Mouse (Mus musculus) forebrain, embryonic 14.5 days (tissue): ENCODE measurements around the gene Asb15. TPM values are rescaled to one million over a fixed set of nuclear protein-coding genes. Genes with fewer than 3 reads are reported as not detected.

ENCODE experiments used
- ATAC-seq: fragments of 200-750 bp; cut with Nextera tagmentation; 2 replicates; pipeline ENCODE4 v1.8.0; 2017; ENCODE audit warnings: mild to moderate bottlenecking, moderate library complexity
- DNase-seq: peaks from one replicate; pipeline ENCODE4 v3.0.0-alpha.2; 2015; ENCODE audit warnings: low spot score
- H3K27ac ChIP-seq: fragments of 300-500 bp; sonication (generic); 2 replicates; pipeline ENCODE4 v1.5.1; 2014; ENCODE audit warnings: low read depth, mild to moderate bottlenecking, control low read depth, low read length, moderate library complexity
- H3K27me3 ChIP-seq: fragments of 300-500 bp; sonication (generic); replicated peaks from 2 replicates; pipeline ENCODE4 v1.6.1; 2014; ENCODE audit warnings: low read length, control low read depth, mixed read lengths; ENCODE audit not compliant: control insufficient read depth, insufficient read depth
- H3K36me3 ChIP-seq: fragments of 300-500 bp; sonication (generic); 2 replicates; pipeline ENCODE4 v1.6.1; 2014; ENCODE audit warnings: low read length, control low read depth; ENCODE audit not compliant: control insufficient read depth, insufficient read depth
- H3K4me1 ChIP-seq: fragments of 300-500 bp; sonication (generic); 2 replicates; pipeline ENCODE4 v1.6.1; 2014; ENCODE audit warnings: antibody characterized with exemption, low read length, control low read depth; ENCODE audit not compliant: control insufficient read depth, insufficient read depth
- H3K4me2 ChIP-seq: fragments of 300-500 bp; sonication (generic); 2 replicates; pipeline ENCODE4 v1.6.1; 2014; ENCODE audit warnings: mild to moderate bottlenecking, control low read depth, low read length
- H3K4me3 ChIP-seq: fragments of 300-500 bp; sonication (generic); 2 replicates; pipeline ENCODE4 v1.5.1; 2014; ENCODE audit warnings: low read depth, low read length, control low read depth
- H3K9ac ChIP-seq: fragments of 300-500 bp; sonication (generic); 2 replicates; pipeline ENCODE4 v1.6.1; 2014; ENCODE audit warnings: mild to moderate bottlenecking, low read length, control low read depth, moderate library complexity
- H3K9me3 ChIP-seq: fragments of 300-500 bp; sonication (generic); replicated peaks from 2 replicates; pipeline ENCODE4 v1.6.1; 2016; ENCODE audit warnings: low read length, control low read depth, mixed read lengths; ENCODE audit not compliant: control insufficient read depth
- WGBS: fragments of 180-500 bp; shearing (Covaris S2); extraction: QIAGEN DNeasy Blood & Tissue Kit; methylation state at CpG from one replicate; pipeline ENCODE4 v1.1.7; 2014; 5-methylcytosine and 5-hydroxymethylcytosine counted together
- polyA plus RNA-seq: library from polyadenylated mRNA; unstranded; fragments of >200 nt; fragmentation: Nextera tagmentation; extraction: Ambion mirVana; gene quantifications from 2 replicates; pipeline ENCODE4 v1.2.1, GENCODE M21; 2014

The Asb15 gene
- polyA plus RNA-seq, 1 experiment from 2014 or later, result not detected

DNA sequence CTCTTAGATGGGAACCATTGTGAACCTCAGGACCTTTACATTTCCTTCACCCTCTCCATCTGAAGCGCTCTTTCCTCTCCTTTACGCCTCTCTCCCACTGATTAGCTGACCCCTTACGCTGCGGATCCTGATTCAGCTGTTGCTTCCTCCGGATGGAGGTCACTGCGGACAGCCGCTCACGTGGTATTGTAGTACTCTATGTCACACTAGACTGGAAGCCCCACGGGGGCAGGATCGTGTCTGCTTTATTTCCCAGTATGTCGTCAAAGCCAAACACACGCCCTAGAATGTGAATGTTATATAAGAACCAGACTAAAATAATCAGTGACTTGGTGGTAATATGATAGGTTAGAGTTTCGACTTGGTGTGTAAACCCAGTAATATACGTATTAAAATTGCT, 44.5 kb downstream of the Asb15 start:
- DNase-seq (no peak), ATAC-seq (no peak)
- no peaks in the 10 kb centered on the region; the same call in 1 of the 2 replicates for H3K9me3 ChIP-seq
- H3K4me2 ChIP-seq, result no peak overlapping the region
- H3K27me3 ChIP-seq, result no peaks in the 10 kb centered on the region
- no peaks in the 10 kb centered on the region for H3K36me3 ChIP-seq
- no peaks in the 10 kb centered on the region for H3K4me1 ChIP-seq
- no peak overlapping the region for H3K27ac ChIP-seq
- WGBS, result 92% methylated on average over 14 of the region's 14 CpGs
- no peak overlapping the region for H3K9ac ChIP-seq
- no peak overlapping the region for H3K4me3 ChIP-seq

GRCm38 (mm10) chr6:24573319-24573718, 45.4 kb downstream of the Asb15 start:
- DNase-seq, result no peak
- no peak overlapping the region for H3K4me2 ChIP-seq
- H3K27me3 ChIP-seq, result no peaks in the 10 kb centered on the region
- no peaks in the 10 kb centered on the region for H3K4me1 ChIP-seq
- no peak overlapping the region for H3K9ac ChIP-seq
- H3K27ac ChIP-seq, result no peak overlapping the region
- no peaks in the 10 kb centered on the region; the same call in 1 of the 2 replicates for H3K9me3 ChIP-seq
- ATAC-seq, result no peak
- no peak overlapping the region for H3K4me3 ChIP-seq
- no peaks in the 10 kb centered on the region for H3K36me3 ChIP-seq

GRCm38 (mm10) chr6:24583456-24583855, 55.5 kb downstream of the Asb15 start:
- no peak overlapping the region for H3K27ac ChIP-seq
- no peaks in the 10 kb centered on the region for H3K9me3 ChIP-seq
- no peak for DNase-seq
- H3K4me2 ChIP-seq, result no peak overlapping the region
- no peaks in the 10 kb centered on the region for H3K4me1 ChIP-seq
- 85% methylated on average over 3 of the region's 3 CpGs for WGBS
- H3K36me3 ChIP-seq, result no peaks in the 10 kb centered on the region
- ATAC-seq, result no peak
- H3K27me3 ChIP-seq, result no peaks in the 10 kb centered on the region
- H3K9ac ChIP-seq, result no peak overlapping the region
- no peak overlapping the region for H3K4me3 ChIP-seq

- ATAC-seq (no peak), DNase-seq (no peak)
- H3K27me3 ChIP-seq, result no peaks in the 10 kb centered on the region
- no peak overlapping the region for H3K4me3 ChIP-seq
- H3K9me3 ChIP-seq, result no peaks in the 10 kb centered on the region
- H3K4me2 ChIP-seq, result no peak overlapping the region
- H3K9ac ChIP-seq, result no peak overlapping the region
- no peaks in the 10 kb centered on the region for H3K4me1 ChIP-seq
- no peaks in the 10 kb centered on the region for H3K36me3 ChIP-seq
- H3K27ac ChIP-seq, result no peak overlapping the region
- whole genome bisulfite sequencing, result 73% methylated on average over 9 of the region's 10 CpGs
These were observed 57.7 kb downstream of the Asb15 start for GRCm38 (mm10) chr6:24585431-24586310.

- Histone ChIP-seq H3K4me3 (no peak overlapping the region), H3K27me3 (no peaks in the 10 kb centered on the region), H3K9me3 (no peaks in the 10 kb centered on the region), H3K27ac (no peak overlapping the region), H3K4me1 (no peaks in the 10 kb centered on the region), H3K4me2 (no peak overlapping the region), H3K36me3 (no peaks in the 10 kb centered on the region), H3K9ac (no peak overlapping the region)
- DNase-seq (peak; percentile 11), ATAC-seq (no peak)
- WGBS, result 60% methylated on average over 3 of the region's 3 CpGs
These were observed 58.9 kb downstream of the Asb15 start for GRCm38 (mm10) chr6:24586885-24587284.

- Histone ChIP-seq H3K9me3 (no peaks in the 10 kb centered on the region), H3K27ac (no peak overlapping the region), H3K4me3 (no peak overlapping the region), H3K4me1 (no peaks in the 10 kb centered on the region), H3K27me3 (no peaks in the 10 kb centered on the region), H3K9ac (no peak overlapping the region), H3K4me2 (no peak overlapping the region), H3K36me3 (no peaks in the 10 kb centered on the region)
- ATAC-seq (no peak), DNase-seq (no peak)
- WGBS, result 79% methylated on average over 5 of the region's 5 CpGs
These were observed 62.3 kb downstream of the Asb15 start for GRCm38 (mm10) chr6:24590282-24590681.

DNA sequence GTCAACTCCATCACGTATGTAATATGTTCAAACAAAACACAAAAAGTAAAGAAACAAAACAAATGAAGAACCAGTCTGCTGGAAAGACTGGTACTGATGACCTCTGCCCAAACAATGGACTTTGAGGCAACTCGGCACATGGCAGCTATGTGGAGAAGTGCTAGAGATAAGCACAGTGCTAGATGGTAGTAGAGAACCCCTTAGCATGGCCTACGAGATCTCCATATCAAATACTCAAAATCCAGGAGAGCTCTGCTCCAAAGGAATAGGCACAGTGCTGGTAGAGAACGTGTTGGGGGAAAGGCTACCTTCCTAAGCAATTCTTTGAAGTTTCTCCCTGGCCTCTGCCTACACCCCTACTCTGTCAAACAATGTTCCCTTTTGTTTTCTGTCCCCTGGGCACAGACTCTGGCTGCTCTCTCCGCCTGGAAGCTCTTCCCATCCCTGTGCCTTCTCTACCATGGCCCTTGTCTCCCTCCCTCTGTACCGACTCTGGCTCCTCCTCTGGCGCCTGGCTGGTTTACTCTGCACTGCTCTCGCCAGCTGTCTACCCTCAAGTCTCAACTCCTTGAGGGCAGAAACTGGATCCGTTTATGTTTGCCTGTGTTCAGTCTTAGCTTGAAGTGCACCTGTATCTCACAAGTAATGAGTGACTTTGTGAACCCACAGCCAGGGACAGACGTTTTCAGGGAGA, 63.7 kb downstream of the Asb15 start:
- Histone ChIP-seq H3K36me3 (no peaks in the 10 kb centered on the region), H3K9me3 (no peaks in the 10 kb centered on the region), H3K27ac (no peak overlapping the region), H3K27me3 (no peaks in the 10 kb centered on the region), H3K4me2 (no peak overlapping the region), H3K9ac (no peak overlapping the region), H3K4me1 (no peaks in the 10 kb centered on the region), H3K4me3 (no peak overlapping the region)
- 48% methylated on average over 10 of the region's 10 CpGs for WGBS
- DNase-seq (no peak), ATAC-seq (no peak)

- Histone ChIP-seq H3K4me3 (no peak within 1 kb of the TSS), H3K27me3 (no peaks in the 10 kb centered on the region), H3K9ac (no peak within 1 kb of the TSS), H3K4me2 (no peak within 1 kb of the TSS), H3K36me3 (no peaks in the 10 kb centered on the region), H3K9me3 (no peaks in the 10 kb centered on the region), H3K4me1 (no peaks in the 10 kb centered on the region), H3K27ac (no peak within 1 kb of the TSS)
- WGBS, result 61% methylated on average over 10 of the region's 10 CpGs
- DNase-seq (no peak), ATAC-seq (no peak)
These were observed 69.6 kb downstream of the Asb15 start, which contains the start of gene Lmod2 for GRCm38 (mm10) chr6:24597500-24597899. Lmod2 (plus strand) TSS chr6:24597762.

DNA sequence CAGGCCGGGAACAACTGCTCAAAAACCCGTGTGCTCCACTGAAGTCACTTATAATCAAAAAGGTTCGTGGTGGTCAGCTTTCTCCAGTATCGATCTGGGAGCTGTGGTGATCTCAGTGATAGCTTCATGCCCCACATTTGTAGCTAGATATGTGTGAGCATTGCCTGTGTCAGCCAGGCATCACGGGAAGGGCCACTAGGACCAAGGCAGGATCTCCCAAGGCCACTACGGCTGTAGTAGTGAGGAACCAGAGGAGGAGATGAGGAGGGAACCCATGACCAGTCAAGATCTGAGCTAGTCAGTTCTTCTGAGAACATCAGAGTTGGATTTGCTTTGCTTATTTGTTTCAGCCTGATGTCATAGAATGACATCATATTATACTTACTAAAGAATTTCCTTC, 71.2 kb downstream of the Asb15 start:
- no peak overlapping the region for H3K27ac ChIP-seq
- no peak overlapping the region for H3K4me2 ChIP-seq
- no peaks in the 10 kb centered on the region for H3K4me1 ChIP-seq
- no peak for DNase-seq
- H3K36me3 ChIP-seq, result no peaks in the 10 kb centered on the region
- H3K9me3 ChIP-seq, result no peaks in the 10 kb centered on the region
- no peak overlapping the region for H3K4me3 ChIP-seq
- H3K27me3 ChIP-seq, result no peaks in the 10 kb centered on the region
- ATAC-seq, result no peak
- no peak overlapping the region for H3K9ac ChIP-seq
- 90% methylated on average over 6 of the region's 6 CpGs for WGBS
